Mouse (Mus musculus) lung, adult 2 months (tissue): ENCODE measurements at regions not wholly inside any gene's neighbourhood (a gene's known extent, or its start where the extent isn't known, plus 50 kb on each side); places are given as distances from the start of the nearest gene placed in this dataset.

Source experiments
- CTCF ChIP-seq: fragments of 200-500 bp; IDR thresholded peaks from 2 replicates; pipeline ENCODE4 v1.5.1; 2011; ENCODE audit warnings: mild to moderate bottlenecking, low read length, control low read depth; ENCODE audit not compliant: insufficient read depth
- POLR2A ChIP-seq: fragments of 200-500 bp; IDR thresholded peaks from 2 replicates; pipeline ENCODE4 v1.6.1; 2011; ENCODE audit warnings: low read depth, mild to moderate bottlenecking, control low read depth, low read length, borderline replicate concordance; ENCODE audit errors: extremely low read depth

- TF ChIP-seq CTCF (no peak), POLR2A (no peak)
Observed at GRCm38 (mm10) chr5:132724467-132724866, 181.3 kb upstream of the Auts2 start.
